Mouse (Mus musculus): Measurements from ENCODE around the gene Ankrd13d. TPM values are rescaled to one million over a fixed set of nuclear protein-coding genes. Genes with fewer than 3 reads are reported as not detected.

Gene Ankrd13d
- total and polyA plus RNA-seq, 3 experiments = 3.8 to 55.1 (median 13.2) TPM

DNA sequence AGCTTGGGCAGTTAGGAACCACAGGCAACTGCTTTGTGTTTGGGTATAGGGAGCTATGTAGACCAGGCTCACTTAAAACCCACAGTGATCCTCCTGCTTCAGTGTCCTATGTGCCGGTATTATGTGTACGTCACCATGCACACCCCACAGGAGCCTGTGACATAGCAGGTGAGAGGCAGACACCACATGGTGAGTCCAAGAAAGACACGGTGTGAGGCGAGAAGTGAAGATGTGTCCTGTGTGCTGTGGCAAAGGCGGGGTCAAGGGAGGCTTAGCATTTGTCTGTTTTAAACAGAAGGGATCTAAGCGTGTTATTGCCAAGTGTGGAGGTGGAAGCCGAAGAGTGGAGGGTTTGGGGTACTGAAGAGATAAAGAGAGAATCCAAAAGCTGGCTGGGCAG, 56.2 kb downstream of the Ankrd13d start:
- H3K27ac ChIP-seq (ENCODE audit: insufficient read depth, low read depth) = no peak overlapping the region
- H3K79me2 ChIP-seq (replicated peaks; ENCODE audit: control insufficient read depth, extremely low read depth, insufficient read depth, poor library complexity, severe bottlenecking) = no peaks in the 10 kb centered on the region
- H3K9ac ChIP-seq (ENCODE audit: insufficient read depth, low read depth) = no peak overlapping the region
- dilution Hi-C loops (cut with MboI; ENCODE audit: extremely low pct_ligation_motif_present, extremely low pct_unique_long_range_greater_than_20kb, low sequenced_read_pairs) = no loop called here
- no peak overlapping the region for H3K4me2 ChIP-seq (ENCODE audit: insufficient read depth, low read depth, poor library complexity, severe bottlenecking)
- H3K27me3 ChIP-seq (replicated peaks) = peaks cover 14% of the 10 kb centered on the region
- H3K4me1 ChIP-seq (ENCODE audit: control insufficient read depth in 1 of 2, insufficient read depth in 2 of 2) = peaks cover 17 to 61% of the 10 kb centered on the region in 2 experiments
- H3K36me3 ChIP-seq (replicated peaks in 1 of 2; ENCODE audit: control insufficient read depth in 1 of 2, insufficient read depth in 1 of 2, low read length in 1 of 2) = no peaks in the 10 kb centered on the region
- no peak for DNase-seq (ENCODE audit: extremely low read depth)
- H3K9me3 ChIP-seq (replicated peaks; ENCODE audit: low read length) = no peaks in the 10 kb centered on the region
- no peak overlapping the region for H3K4me3 ChIP-seq (replicated peaks in 1 of 3; ENCODE audit: low read depth in 2 of 3, low read length in 2 of 3, poor library complexity in 1 of 3)
- in situ Hi-C loops (cut with MboI; ENCODE audit: low pct_ligation_motif_present, low pct_unique_long_range_greater_than_20kb, low sequenced_read_pairs) = no loop called here
- TF ChIP-seq JUN (IDR thresholded peaks at IDR 0.05; ENCODE audit: insufficient read depth, low read depth, low read length) (no peak), UBTF (IDR thresholded peaks at IDR 0.05; ENCODE audit: low read depth, low read length) (no peak), GABPA (IDR thresholded peaks at IDR 0.05; ENCODE audit: insufficient replicate concordance, low read depth, low read length) (no peak), TCF12 (IDR thresholded peaks at IDR 0.05; ENCODE audit: low read depth, low read length) (no peak), JUND (conservative IDR thresholded peaks at IDR 0.05; ENCODE audit: low read depth, low read length) (no peak), CHD1 (IDR thresholded peaks at IDR 0.05; ENCODE audit: low read depth, low read length) (no peak), MXI1 (IDR thresholded peaks at IDR 0.05; ENCODE audit: low read depth, low read length) (no peak), ELF1 (IDR thresholded peaks at IDR 0.05; ENCODE audit: low read depth, low read length) (no peak), IRF4 (IDR thresholded peaks at IDR 0.05; ENCODE audit: low read depth, low read length) (no peak), NELFE (IDR thresholded peaks at IDR 0.05; ENCODE audit: low read depth, low read length) (no peak), MAX (IDR thresholded peaks at IDR 0.05; ENCODE audit: low read length) (no peak), MAZ (IDR thresholded peaks at IDR 0.05; ENCODE audit: low read depth, low read length) (no peak), CTCF (conservative IDR thresholded peaks at IDR 0.05 in 1 of 2, IDR thresholded peaks at IDR 0.05 in 1 of 2; ENCODE audit: low read depth in 2 of 2, low read length in 2 of 2) (no peak), EP300 (IDR thresholded peaks at IDR 0.05; ENCODE audit: low read length) (no peak), CHD2 (IDR thresholded peaks at IDR 0.05; ENCODE audit: low read length) (no peak), USF2 (conservative IDR thresholded peaks at IDR 0.05; ENCODE audit: low read depth, low read length) (no peak)

DNA sequence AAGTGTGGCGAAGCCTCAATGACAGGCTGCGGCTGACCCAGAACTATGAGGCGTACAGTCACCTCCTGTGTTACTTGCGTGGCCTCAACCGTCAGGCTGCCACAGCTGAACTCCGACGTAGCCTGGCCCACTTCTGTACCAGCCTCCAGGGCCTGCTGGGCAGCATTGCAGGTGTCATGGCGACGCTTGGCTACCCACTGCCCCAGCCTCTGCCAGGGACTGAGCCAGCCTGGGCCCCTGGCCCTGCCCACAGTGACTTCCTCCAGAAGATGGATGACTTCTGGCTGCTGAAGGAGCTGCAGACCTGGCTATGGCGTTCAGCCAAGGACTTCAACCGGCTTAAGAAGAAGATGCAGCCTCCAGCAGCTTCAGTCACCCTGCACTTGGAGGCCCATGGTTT, 60.8 kb downstream of the Ankrd13d start:
- no peak overlapping the region for H3K9ac ChIP-seq (ENCODE audit: insufficient read depth, low read depth)
- in situ Hi-C loops (cut with MboI; ENCODE audit: low pct_ligation_motif_present, low pct_unique_long_range_greater_than_20kb, low sequenced_read_pairs) = no loop called here
- H3K4me2 ChIP-seq (ENCODE audit: insufficient read depth, low read depth, poor library complexity, severe bottlenecking) = no peak overlapping the region
- H3K36me3 ChIP-seq (replicated peaks in 1 of 2; ENCODE audit: control insufficient read depth in 1 of 2, insufficient read depth in 1 of 2, low read length in 1 of 2) = no peaks in the 10 kb centered on the region
- peaks cover 6 to 62% of the 10 kb centered on the region in 2 experiments; a peak in 3 of 4 replicates for H3K4me1 ChIP-seq (ENCODE audit: control insufficient read depth in 1 of 2, insufficient read depth in 2 of 2)
- dilution Hi-C loops (cut with MboI; ENCODE audit: extremely low pct_ligation_motif_present, extremely low pct_unique_long_range_greater_than_20kb, low sequenced_read_pairs) = no loop called here
- H3K27me3 ChIP-seq (replicated peaks) = peaks cover 12% of the 10 kb centered on the region
- no peaks in the 10 kb centered on the region for H3K79me2 ChIP-seq (replicated peaks; ENCODE audit: control insufficient read depth, extremely low read depth, insufficient read depth, poor library complexity, severe bottlenecking)
- DNase-seq (ENCODE audit: extremely low read depth) = no peak
- H3K9me3 ChIP-seq (replicated peaks; ENCODE audit: low read length) = no peaks in the 10 kb centered on the region
- H3K27ac ChIP-seq (ENCODE audit: insufficient read depth, low read depth) = no peak overlapping the region
- TF ChIP-seq GABPA (IDR thresholded peaks at IDR 0.05; ENCODE audit: insufficient replicate concordance, low read depth, low read length) (no peak), ZNF384 (IDR thresholded peaks at IDR 0.05; ENCODE audit: low read depth, low read length) (no peak), UBTF (IDR thresholded peaks at IDR 0.05; ENCODE audit: low read depth, low read length) (no peak), E2F4 (IDR thresholded peaks at IDR 0.05; ENCODE audit: insufficient replicate concordance, low read depth, low read length) (no peak), TCF12 (IDR thresholded peaks at IDR 0.05; ENCODE audit: low read depth, low read length) (no peak), SMC3 (IDR thresholded peaks at IDR 0.05; ENCODE audit: low read depth, low read length) (no peak), TBP (conservative IDR thresholded peaks at IDR 0.05; ENCODE audit: low read depth, low read length) (no peak), SIN3A (IDR thresholded peaks at IDR 0.05; ENCODE audit: low read length) (no peak), ZC3H11A (IDR thresholded peaks at IDR 0.05; ENCODE audit: low read depth, low read length) (no peak), BHLHE40 (IDR thresholded peaks at IDR 0.05; ENCODE audit: low read depth, low read length) (no peak), MXI1 (IDR thresholded peaks at IDR 0.05; ENCODE audit: low read depth, low read length) (no peak), RCOR1 (conservative IDR thresholded peaks at IDR 0.05; ENCODE audit: low read depth, low read length) (no peak), CHD1 (IDR thresholded peaks at IDR 0.05; ENCODE audit: low read depth, low read length) (no peak), CTCF (conservative IDR thresholded peaks at IDR 0.05 in 1 of 2, IDR thresholded peaks at IDR 0.05 in 1 of 2; ENCODE audit: low read depth in 2 of 2, low read length in 2 of 2) (no peak), NELFE (IDR thresholded peaks at IDR 0.05; ENCODE audit: low read depth, low read length) (no peak), MEF2A (IDR thresholded peaks at IDR 0.05; ENCODE audit: borderline replicate concordance, low read depth, low read length) (no peak), CHD2 (IDR thresholded peaks at IDR 0.05; ENCODE audit: low read length) (no peak), HCFC1 (IDR thresholded peaks at IDR 0.05; ENCODE audit: low read depth, low read length) (no peak), ELF1 (IDR thresholded peaks at IDR 0.05; ENCODE audit: low read depth, low read length) (no peak)
- no peak overlapping the region for H3K4me3 ChIP-seq (replicated peaks in 1 of 3; ENCODE audit: low read depth in 2 of 3, low read length in 2 of 3, poor library complexity in 1 of 3)
